Mouse (Mus musculus) lung, postnatal 0 days (tissue): Measurements from ENCODE around the gene Cd209a.

ENCODE experiments used
- CTCF ChIP-seq: IDR thresholded peaks from 2 replicates; pipeline ENCODE4 v1.5.1; 2016; ENCODE audit warnings: antibody characterized with exemption, mild to moderate bottlenecking
- EP300 ChIP-seq: IDR thresholded peaks from 2 replicates; pipeline ENCODE4 v1.6.1; 2016; ENCODE audit warnings: antibody characterized with exemption, mild to moderate bottlenecking, control low read depth

DNA sequence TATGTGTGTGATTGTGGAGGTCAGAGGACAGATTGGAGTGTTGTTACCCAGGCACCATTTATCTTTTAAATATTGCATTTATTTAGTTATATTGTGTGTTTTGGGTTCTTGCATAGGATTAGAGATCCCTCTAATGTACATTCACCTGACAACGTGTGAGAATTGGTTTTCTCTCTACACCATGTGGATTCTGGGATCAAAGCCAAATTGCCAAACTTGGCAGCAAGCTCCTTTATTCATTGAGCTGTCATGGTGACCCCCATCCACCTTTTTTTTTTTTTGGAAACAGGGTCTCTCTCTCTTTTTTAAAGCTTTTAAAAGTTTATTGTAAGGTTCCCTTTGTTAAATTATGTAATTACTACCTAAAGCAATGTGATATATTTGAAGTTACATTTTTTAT lies 27.7 kb downstream of the Cd209a start:
- TF ChIP-seq CTCF = no peak
- no peak for TF ChIP-seq EP300
